Mouse (Mus musculus): ENCODE results near the gene Sla2.
"Not testable (repeated sequence)": the region's sequence is repeated elsewhere in the genome, so short reads cannot be mapped to it uniquely, and the experiment has no call there.

Gene Sla2

GRCm38 (mm10) chr2:156839319-156840191 is 47.4 kb downstream of the Sla2 start, which contains the start of gene Tgif2:
Gene Tgif2, plus strand, starts transcription at chr2:156840007.
- DNase-seq = peak; percentile 65 to 68

GRCm38 (mm10) chr2:156838839-156839238 is 48.2 kb downstream of the Sla2 start:
- DNase-seq = no peak

GRCm38 (mm10) chr2:156834336-156834735 is 52.7 kb downstream of the Sla2 start:
- no peak for DNase-seq

DNA sequence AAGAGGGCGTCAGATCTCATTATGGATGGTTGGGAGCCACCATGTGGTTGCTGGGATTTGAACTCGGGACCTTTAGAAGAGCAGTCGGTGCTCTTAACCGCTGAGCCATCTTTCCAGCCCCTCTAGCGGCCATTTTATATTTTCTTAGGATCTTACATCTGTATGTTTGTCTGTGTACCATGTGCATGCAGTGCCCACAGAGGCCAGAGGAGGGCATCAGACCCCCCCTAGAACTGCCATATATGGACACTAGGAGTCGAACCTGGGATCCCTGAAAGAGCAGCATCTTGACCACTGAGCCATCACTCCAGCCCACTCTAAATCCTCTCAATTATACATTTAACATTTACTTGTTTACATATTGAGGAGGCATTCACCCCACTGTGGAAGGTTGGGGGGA is 61.9 kb downstream of the Sla2 start:
- not testable (repeated sequence) for DNase-seq

Measured in spleen, adult 18-20 months (tissue).